Mouse (Mus musculus): ENCODE results near the gene Ppp4r1.

DNA sequence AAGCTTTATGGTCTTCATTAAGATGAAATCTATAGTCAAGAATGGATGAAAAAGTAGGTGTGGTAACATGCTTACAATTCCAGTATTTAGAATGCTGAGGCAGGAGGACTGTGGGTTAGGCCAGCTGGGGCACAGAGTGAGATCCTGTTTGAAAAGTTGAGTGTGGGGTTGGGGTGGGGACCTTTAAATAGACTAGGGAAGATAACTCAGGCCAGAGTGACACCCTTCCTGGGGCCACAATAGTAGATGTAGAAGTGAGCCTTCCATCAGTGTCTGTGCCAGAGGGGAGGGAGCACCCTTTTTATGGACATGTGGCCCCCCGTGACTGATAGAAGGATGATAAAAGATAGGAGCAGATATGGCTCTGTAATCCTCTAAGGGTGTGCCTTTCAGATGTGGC lies 17.0 kb downstream of the Ppp4r1 start:
- no peak for TF ChIP-seq CTCF (IDR thresholded peaks at IDR 0.05)
- TF ChIP-seq POLR2A (IDR thresholded peaks at IDR 0.05; ENCODE audit: insufficient read depth, low read depth, low read length), result no peak

Measured in heart, adult 2 months (tissue).